Comparison of ENCODE assay signal across 8 mouse cellular contexts in genomic region chr4:58944206-58944553, GRCm38 (mm10). TPM values are rescaled to one million over a fixed set of nuclear protein-coding genes. Genes with fewer than 3 reads are reported as not detected.
DNase-seq lines count a peak whose midpoint lies in the region; ATAC-seq lines count a peak whose summit lies in the region.

No protein-coding gene starts in this region.

- peak overlapping the region; percentile 70 for H3K4me3 ChIP-seq in liver, embryonic 11.5 days (ENCODE audit: low read depth, low read length)
- peak overlapping the region; percentile 57 for H3K4me3 ChIP-seq in embryonic facial prominence, embryonic 14.5 days (ENCODE audit: low read depth, low read length)
- peak overlapping the region; percentile 68 for H3K4me3 ChIP-seq in intestine, embryonic 14.5 days (ENCODE audit: low read depth, low read length)
- H3K4me3 ChIP-seq in neural tube, embryonic 12.5 days = peak overlapping the region; percentile 66

- peak; percentile 22 for DNase-seq in liver, embryonic 11.5 days (ENCODE audit: low spot score)
- DNase-seq in liver = no peak
- no peak for DNase-seq in embryonic facial prominence, embryonic 14.5 days (ENCODE audit: low spot score)
- no peak for DNase-seq in intestine, embryonic 14.5 days (ENCODE audit: low spot score)
- DNase-seq in right cerebral cortex, adult 18-20 months = no peak
- no peak for DNase-seq in cerebellum, postnatal 14 days
- no peak for DNase-seq in urinary bladder, adult 18-20 months (ENCODE audit: low spot score in 2 of 2)

- H3K4me2 ChIP-seq in liver, embryonic 11.5 days = peak overlapping the region; percentile 95
- peak overlapping the region; percentile 87 for H3K4me2 ChIP-seq in embryonic facial prominence, embryonic 14.5 days (ENCODE audit: low read depth, low read length)
- peak overlapping the region; percentile 94 for H3K4me2 ChIP-seq in intestine, embryonic 14.5 days (ENCODE audit: low read length)
- peak overlapping the region; percentile 67 for H3K4me2 ChIP-seq in neural tube, embryonic 12.5 days (replicated peaks)

- no peaks in the 10 kb centered on the region for H3K36me3 ChIP-seq in liver, embryonic 11.5 days (ENCODE audit: control insufficient read depth, insufficient read depth, low read length)
- H3K36me3 ChIP-seq in embryonic facial prominence, embryonic 14.5 days (ENCODE audit: control insufficient read depth, insufficient read depth, low read length) = no peaks in the 10 kb centered on the region
- H3K36me3 ChIP-seq in intestine, embryonic 14.5 days (ENCODE audit: control insufficient read depth, insufficient read depth, low read length) = no peaks in the 10 kb centered on the region
- no peaks in the 10 kb centered on the region for H3K36me3 ChIP-seq in neural tube, embryonic 12.5 days

- no peaks in the 10 kb centered on the region for H3K4me1 ChIP-seq in liver, embryonic 11.5 days (replicated peaks; ENCODE audit: control insufficient read depth, insufficient read depth, low read length)
- peaks cover 8% of the 10 kb centered on the region for H3K4me1 ChIP-seq in embryonic facial prominence, embryonic 14.5 days (ENCODE audit: control insufficient read depth, insufficient read depth, low read length)
- H3K4me1 ChIP-seq in intestine, embryonic 14.5 days (replicated peaks; ENCODE audit: control insufficient read depth, insufficient read depth, low read length) = 0 out of 2 replicates have a peak, but pooled peaks cover 4% of the 10 kb centered on the region
- peaks cover 8% of the 10 kb centered on the region; the same call in 1 of the 2 replicates for H3K4me1 ChIP-seq in neural tube, embryonic 12.5 days

- no peaks in the 10 kb centered on the region for H3K9me3 ChIP-seq in liver, embryonic 11.5 days (ENCODE audit: control insufficient read depth, low read length)
- H3K9me3 ChIP-seq in embryonic facial prominence, embryonic 14.5 days (ENCODE audit: control insufficient read depth, low read length) = no peaks in the 10 kb centered on the region
- H3K9me3 ChIP-seq in intestine, embryonic 14.5 days (ENCODE audit: control insufficient read depth, low read length) = no peaks in the 10 kb centered on the region
- no peaks in the 10 kb centered on the region for H3K9me3 ChIP-seq in neural tube, embryonic 12.5 days

- no peak for ATAC-seq in liver, embryonic 11.5 days (replicated peaks; ENCODE audit: low FRiP score)
- peak; percentile 6; the same call in 1 of the 2 replicates for ATAC-seq in embryonic facial prominence, embryonic 14.5 days (ENCODE audit: low read depth)
- peak; percentile 10; the same call in 1 of the 2 replicates for ATAC-seq in intestine, embryonic 14.5 days (replicated peaks; ENCODE audit: low FRiP score, low TSS enrichment, low read depth)
- ATAC-seq in neural tube, embryonic 12.5 days (ENCODE audit: low FRiP score, low read depth) = peak; percentile 23; the same call in 1 of the 2 replicates

- peaks cover 13% of the 10 kb centered on the region for H3K27me3 ChIP-seq in liver, embryonic 11.5 days (replicated peaks; ENCODE audit: control insufficient read depth, insufficient read depth, low read length)
- H3K27me3 ChIP-seq in embryonic facial prominence, embryonic 14.5 days (replicated peaks; ENCODE audit: control insufficient read depth, insufficient read depth, low read length) = no peaks in the 10 kb centered on the region
- peaks cover 4% of the 10 kb centered on the region for H3K27me3 ChIP-seq in intestine, embryonic 14.5 days (replicated peaks; ENCODE audit: control insufficient read depth, insufficient read depth, low read length)
- peaks cover 7% of the 10 kb centered on the region for H3K27me3 ChIP-seq in neural tube, embryonic 12.5 days (replicated peaks)

- 22% methylated on average over 6 of the region's 6 CpGs for WGBS in liver, embryonic 11.5 days
- 19% methylated on average over 6 of the region's 6 CpGs for WGBS in embryonic facial prominence, embryonic 14.5 days
- WGBS in intestine, embryonic 14.5 days = 11% methylated on average over 6 of the region's 6 CpGs
- WGBS in neural tube, embryonic 12.5 days = 20% methylated on average over 6 of the region's 6 CpGs

- no peak overlapping the region for H3K27ac ChIP-seq in liver, embryonic 11.5 days (ENCODE audit: low read depth, low read length)
- H3K27ac ChIP-seq in embryonic facial prominence, embryonic 14.5 days (replicated peaks; ENCODE audit: low read depth, low read length) = no peak overlapping the region
- no peak overlapping the region for H3K27ac ChIP-seq in intestine, embryonic 14.5 days (ENCODE audit: low read depth)
- H3K27ac ChIP-seq in neural tube, embryonic 12.5 days = no peak overlapping the region

- no peak overlapping the region for H3K9ac ChIP-seq in liver, embryonic 11.5 days (ENCODE audit: low read depth, low read length)
- H3K9ac ChIP-seq in embryonic facial prominence, embryonic 14.5 days (ENCODE audit: low read depth, low read length) = peak overlapping the region; percentile 57
- H3K9ac ChIP-seq in intestine, embryonic 14.5 days (ENCODE audit: low read length) = no peak overlapping the region; the same call in 1 of the 2 replicates
- H3K9ac ChIP-seq in neural tube, embryonic 12.5 days = 0 out of 2 replicates have a peak overlapping the region, but pooled peaks have one; percentile 67

RNA-seq across cellular contexts. Expression of gene Zkscan16, which starts 0.8 kb away (rescaled TPM):
- 0.21 and 0.29 TPM in 2 replicates for polyA plus RNA-seq in liver, embryonic 11.5 days (2014; fragmentation: Nextera tagmentation; extraction: Ambion mirVana)
- 0.75 and 0.90 TPM in 2 replicates for polyA plus RNA-seq in embryonic facial prominence, embryonic 14.5 days (2014; fragmentation: Nextera tagmentation; extraction: Ambion mirVana)
- 0.73 and 1.2 TPM in 2 replicates for polyA plus RNA-seq in intestine, embryonic 14.5 days (2014; fragmentation: Nextera tagmentation; extraction: Ambion mirVana)
- polyA plus RNA-seq in neural tube, embryonic 12.5 days (2016; fragmentation: Nextera tagmentation; extraction: Ambion mirVana) = 0.50 and 1.2 TPM in 2 replicates

RNA-seq across cellular contexts. Expression of gene Ecpas, which starts 31.6 kb away (rescaled TPM):
- polyA plus RNA-seq in liver, embryonic 11.5 days (2014; fragmentation: Nextera tagmentation; extraction: Ambion mirVana) = 43.0 and 44.8 TPM in 2 replicates
- polyA plus RNA-seq in embryonic facial prominence, embryonic 14.5 days (2014; fragmentation: Nextera tagmentation; extraction: Ambion mirVana) = 42.4 and 46.5 TPM in 2 replicates
- polyA plus RNA-seq in intestine, embryonic 14.5 days (2014; fragmentation: Nextera tagmentation; extraction: Ambion mirVana) = 44.2 and 44.5 TPM in 2 replicates
- polyA plus RNA-seq in neural tube, embryonic 12.5 days (2016; fragmentation: Nextera tagmentation; extraction: Ambion mirVana) = 39.0 and 39.7 TPM in 2 replicates

RNA-seq across cellular contexts. Expression of gene Ptgr1, which starts 42.7 kb away (rescaled TPM):
- polyA plus RNA-seq in liver, embryonic 11.5 days (2014; fragmentation: Nextera tagmentation; extraction: Ambion mirVana) = 28.0 and 30.5 TPM in 2 replicates
- polyA plus RNA-seq in embryonic facial prominence, embryonic 14.5 days (2014; fragmentation: Nextera tagmentation; extraction: Ambion mirVana) = 23.8 and 28.9 TPM in 2 replicates
- 29.3 and 33.9 TPM in 2 replicates for polyA plus RNA-seq in intestine, embryonic 14.5 days (2014; fragmentation: Nextera tagmentation; extraction: Ambion mirVana)
- 10.8 and 12.1 TPM in 2 replicates for polyA plus RNA-seq in neural tube, embryonic 12.5 days (2016; fragmentation: Nextera tagmentation; extraction: Ambion mirVana)

RNA-seq across cellular contexts. Expression of gene Dnajc25, which starts 50.7 kb away (rescaled TPM):
- 8.8 and 11.1 TPM in 2 replicates for polyA plus RNA-seq in liver, embryonic 11.5 days (2014; fragmentation: Nextera tagmentation; extraction: Ambion mirVana)
- 19.3 and 20.0 TPM in 2 replicates for polyA plus RNA-seq in embryonic facial prominence, embryonic 14.5 days (2014; fragmentation: Nextera tagmentation; extraction: Ambion mirVana)
- polyA plus RNA-seq in intestine, embryonic 14.5 days (2014; fragmentation: Nextera tagmentation; extraction: Ambion mirVana) = 8.7 and 11.6 TPM in 2 replicates
- 5.9 and 8.1 TPM in 2 replicates for polyA plus RNA-seq in neural tube, embryonic 12.5 days (2016; fragmentation: Nextera tagmentation; extraction: Ambion mirVana)

RNA-seq across cellular contexts. Expression of gene Gm20503, which starts 58.8 kb away (rescaled TPM):
- polyA plus RNA-seq in liver, embryonic 11.5 days (2014; fragmentation: Nextera tagmentation; extraction: Ambion mirVana) = 8.1 and 11.5 TPM in 2 replicates
- polyA plus RNA-seq in embryonic facial prominence, embryonic 14.5 days (2014; fragmentation: Nextera tagmentation; extraction: Ambion mirVana) = 16.3 and 17.0 TPM in 2 replicates
- 8.5 and 10.8 TPM in 2 replicates for polyA plus RNA-seq in intestine, embryonic 14.5 days (2014; fragmentation: Nextera tagmentation; extraction: Ambion mirVana)
- polyA plus RNA-seq in neural tube, embryonic 12.5 days (2016; fragmentation: Nextera tagmentation; extraction: Ambion mirVana) = 10.0 and 10.4 TPM in 2 replicates

Comparison
In these comparisons a context has a peak if more than half of its experiments do, and no peak if none do; other contexts are left out.
1. H3K9ac ChIP-seq: peak in embryonic facial prominence, embryonic 14.5 days (single experiment) and neural tube, embryonic 12.5 days (single experiment); none in liver, embryonic 11.5 days (single experiment) and intestine, embryonic 14.5 days (single experiment).
2. Peak in every context shown above with its lines, with median percentiles within 50 percentile points of each other: H3K4me2 ChIP-seq and H3K4me3 ChIP-seq.